Mouse (Mus musculus) heart, adult 9 months (tissue): ENCODE data around the gene Abcg5.

ENCODE experiments used
- DNase-seq, 2 experiments: peaks; one replicate each; pipeline ENCODE4 v3.0.0; 2022; ENCODE audit warnings: low spot score in 2 of 2

Abcg5 gene

DNA sequence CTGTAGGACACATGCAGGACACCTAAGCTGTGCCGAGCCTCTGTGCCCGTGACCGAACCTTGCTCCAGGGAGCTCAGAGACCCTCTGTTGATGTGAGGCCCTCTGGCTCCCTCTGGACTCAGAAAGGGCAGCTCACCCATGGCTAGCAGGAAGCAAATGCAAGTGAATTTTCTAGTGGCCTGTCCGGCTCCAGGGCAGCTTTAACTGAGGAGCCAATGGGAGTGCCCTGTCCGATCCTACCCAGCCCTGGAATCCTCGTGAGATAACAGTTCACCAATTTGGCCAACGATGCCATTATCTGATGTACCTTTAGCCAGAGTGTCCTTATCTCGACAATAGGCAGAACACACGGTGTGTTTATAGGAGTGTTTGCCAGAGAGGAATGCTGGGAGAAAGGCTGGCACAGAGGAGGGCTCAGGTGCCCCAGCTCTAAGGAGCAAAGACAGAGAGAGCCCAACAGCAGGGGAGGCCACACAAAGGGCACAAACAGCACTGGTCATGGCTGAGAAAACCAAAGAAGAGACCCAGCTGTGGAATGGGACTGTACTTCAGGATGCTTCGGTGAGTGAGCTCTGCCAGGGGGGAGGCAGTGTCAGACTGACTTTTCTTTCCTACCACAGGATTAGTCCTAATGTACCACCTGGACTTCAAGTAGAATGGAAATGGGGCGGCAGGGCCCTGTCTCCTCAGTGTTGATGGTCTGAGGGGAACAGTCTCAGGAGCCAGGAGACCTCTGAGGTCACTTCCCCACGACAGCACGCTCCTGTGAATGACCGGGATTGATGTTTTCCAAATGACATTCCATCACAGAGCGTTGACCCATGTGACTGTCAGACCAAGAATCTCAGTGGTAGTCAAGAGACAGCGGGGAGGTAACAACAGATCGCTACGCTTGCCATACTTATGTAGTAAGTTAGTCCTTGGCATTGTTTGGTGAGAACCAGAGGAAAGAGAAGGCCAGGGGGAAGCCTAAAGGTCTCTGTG, at the start of gene Abcg5:
Gene Abcg5 (minus strand): TSS at position 278 of the 984 bp plus-strand sequence.
- no peak for DNase-seq

DNA sequence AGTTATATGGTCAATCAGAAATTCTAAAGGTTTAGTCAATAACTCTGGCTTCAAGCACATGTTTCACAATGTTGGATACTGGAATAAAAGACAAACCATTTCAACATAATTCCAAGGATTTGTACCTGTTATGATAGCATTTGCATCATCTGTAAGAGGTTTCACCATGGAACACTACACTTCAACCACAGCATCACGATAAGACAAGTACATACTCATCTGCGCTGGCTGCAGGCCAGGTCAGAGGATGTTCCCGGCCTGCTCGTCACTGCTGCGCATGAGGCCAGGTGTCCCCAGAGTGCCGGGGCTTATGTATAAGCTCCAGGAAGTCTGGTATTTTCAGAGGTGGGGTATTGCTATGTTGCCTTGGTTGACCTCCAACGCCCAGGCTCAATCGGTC, 49.8 kb upstream of the Abcg5 start:
- DNase-seq, result no peak

DNA sequence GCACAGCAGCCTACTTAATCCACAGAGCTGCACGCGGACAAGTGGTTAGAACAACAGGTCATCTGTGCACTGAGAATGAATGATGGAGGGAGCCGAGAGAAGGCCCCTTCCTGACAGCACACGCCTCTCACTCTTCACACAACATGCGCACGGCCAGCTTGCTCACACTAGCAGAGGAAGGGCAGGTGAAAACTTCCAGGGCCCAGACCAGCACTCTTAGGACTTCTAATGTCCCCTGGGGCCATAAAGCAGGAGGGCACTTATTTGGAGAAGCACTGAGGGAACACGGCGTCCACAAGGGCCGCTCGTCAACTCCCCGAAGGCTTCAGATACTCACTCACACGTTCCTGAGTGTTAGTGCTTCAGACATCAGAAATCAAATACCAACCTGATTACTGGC, 48.5 kb upstream of the Abcg5 start:
- DNase-seq, result no peak

DNA sequence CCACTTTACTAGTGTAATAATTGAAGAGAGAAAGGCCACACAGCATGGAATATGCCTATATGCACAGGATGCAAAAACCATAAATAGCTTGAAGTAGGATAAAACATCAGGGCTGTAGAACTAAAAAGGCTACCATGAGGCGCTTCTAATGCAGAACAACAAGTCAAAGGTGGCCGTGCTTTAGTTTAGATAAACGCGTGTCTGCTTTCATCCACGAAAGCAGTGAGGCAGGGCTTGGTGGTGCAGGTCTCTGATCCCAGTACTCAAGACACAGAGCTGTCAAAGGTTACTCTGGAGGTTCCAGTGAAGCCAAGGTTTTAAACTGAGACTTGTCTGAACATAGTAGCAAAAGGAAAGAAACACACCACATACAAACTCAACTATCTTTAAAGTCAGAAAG, 46.3 kb upstream of the Abcg5 start:
- DNase-seq, result no peak

DNA sequence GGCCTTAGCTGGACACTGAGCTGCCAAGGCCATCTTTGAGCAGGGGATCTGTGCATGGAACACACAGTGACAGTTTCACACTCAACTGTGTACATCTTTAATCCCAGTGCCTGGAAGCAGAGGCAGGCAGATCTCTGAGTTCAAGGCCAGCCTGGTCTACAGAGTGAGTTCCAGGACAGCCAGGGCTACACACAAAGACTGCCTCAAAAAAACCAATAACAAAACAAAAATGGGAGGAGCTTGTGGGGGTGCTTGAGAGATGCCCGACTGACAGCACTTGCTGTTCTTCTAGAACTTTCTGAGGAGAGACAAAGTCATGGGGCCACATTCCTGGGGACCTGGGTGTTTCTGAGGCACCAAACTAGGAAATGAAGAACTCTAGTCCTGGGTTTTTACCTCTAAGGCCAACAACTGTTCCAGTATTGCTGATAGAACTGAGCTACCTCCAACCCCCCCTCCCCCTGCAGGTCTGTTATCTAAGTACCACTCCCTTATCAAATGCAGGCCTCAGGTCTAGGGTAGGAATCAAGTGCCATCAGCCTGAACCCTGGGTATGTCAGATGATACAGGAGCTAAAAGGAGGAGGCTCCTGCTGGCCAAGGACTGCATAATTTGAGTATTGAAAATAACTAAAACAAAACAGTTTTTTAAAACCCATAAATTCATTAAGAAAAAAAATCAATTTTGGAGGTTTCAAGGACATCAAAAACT, 45.5 kb upstream of the Abcg5 start:
- no peak for DNase-seq

DNA sequence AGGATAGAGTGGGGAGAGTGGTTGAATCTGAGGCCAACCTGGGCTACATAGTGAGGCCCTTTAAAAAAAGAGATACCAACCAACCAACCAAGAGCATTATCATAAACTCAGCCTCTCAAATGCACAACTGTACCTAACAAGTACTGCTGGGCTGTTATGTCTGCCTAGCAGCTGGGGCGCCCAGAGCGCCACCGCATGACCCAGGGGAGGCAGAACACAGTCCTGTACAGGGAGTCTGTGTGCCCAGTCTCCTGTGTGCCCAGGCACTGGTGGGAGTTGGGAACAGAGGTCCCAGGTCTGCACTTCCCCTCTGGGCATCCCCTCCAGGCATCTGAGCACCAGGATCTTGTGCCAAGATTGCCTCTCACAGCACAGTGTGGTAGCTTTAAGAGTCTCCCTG, 42.4 kb upstream of the Abcg5 start:
- DNase-seq, result no peak

DNA sequence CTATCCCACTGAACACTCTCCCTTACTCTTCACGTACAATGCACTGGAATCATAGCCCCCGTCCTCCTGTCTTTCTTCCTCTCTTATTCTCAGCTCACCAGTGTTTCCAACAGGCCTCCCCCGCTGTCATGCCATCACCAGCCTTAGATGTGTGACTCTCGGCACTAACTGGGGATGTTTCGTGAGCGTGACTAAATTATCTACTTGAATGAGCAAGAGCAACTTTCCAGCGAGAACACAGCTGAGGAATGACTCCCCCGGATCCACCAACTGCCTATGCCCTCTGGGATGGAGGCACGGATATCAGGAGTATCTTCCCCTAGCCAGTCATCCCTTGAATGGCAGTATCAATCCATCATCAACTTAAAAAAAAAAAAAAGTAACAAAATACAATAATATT, 41.2 kb upstream of the Abcg5 start:
- DNase-seq, result no peak

DNA sequence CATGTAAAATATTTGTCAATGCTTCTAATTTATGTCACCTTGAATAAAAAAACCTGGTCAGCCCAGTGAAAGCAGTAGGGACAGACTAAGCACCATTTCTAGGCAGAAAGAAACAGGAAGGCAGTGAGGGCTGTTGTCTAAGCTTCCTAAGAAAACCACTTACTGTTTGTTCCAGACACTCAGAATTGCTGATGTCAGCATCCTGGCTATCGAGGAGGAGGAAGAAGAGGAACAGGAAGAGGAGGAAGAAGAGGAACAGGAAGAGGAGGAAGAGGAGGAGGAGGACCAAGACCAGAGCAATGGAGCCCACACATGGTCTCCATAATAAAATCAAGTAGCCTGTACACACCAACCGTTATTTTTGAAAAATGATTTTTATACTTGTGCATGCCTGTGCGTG, 36.3 kb upstream of the Abcg5 start:
- no peak for DNase-seq

DNA sequence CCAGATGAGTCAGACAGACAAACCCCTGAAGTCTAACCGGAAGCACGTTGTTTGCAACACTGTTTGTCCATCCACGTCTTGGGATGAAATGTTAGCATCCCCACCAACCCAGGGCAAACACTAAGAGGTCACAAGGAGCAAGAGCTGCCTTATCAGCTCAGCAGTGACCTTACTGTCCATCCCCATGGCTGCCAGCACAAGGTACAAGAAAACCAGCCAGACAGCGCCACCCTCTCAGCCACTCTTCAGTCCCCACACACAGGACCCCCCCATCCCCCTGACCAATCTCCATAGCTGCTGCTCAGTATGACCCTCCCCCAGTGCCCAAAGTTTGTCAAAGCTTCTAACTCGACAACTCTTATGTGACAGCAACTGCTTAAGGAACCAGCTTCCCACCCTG, 34.6 kb upstream of the Abcg5 start:
- no peak for DNase-seq

DNA sequence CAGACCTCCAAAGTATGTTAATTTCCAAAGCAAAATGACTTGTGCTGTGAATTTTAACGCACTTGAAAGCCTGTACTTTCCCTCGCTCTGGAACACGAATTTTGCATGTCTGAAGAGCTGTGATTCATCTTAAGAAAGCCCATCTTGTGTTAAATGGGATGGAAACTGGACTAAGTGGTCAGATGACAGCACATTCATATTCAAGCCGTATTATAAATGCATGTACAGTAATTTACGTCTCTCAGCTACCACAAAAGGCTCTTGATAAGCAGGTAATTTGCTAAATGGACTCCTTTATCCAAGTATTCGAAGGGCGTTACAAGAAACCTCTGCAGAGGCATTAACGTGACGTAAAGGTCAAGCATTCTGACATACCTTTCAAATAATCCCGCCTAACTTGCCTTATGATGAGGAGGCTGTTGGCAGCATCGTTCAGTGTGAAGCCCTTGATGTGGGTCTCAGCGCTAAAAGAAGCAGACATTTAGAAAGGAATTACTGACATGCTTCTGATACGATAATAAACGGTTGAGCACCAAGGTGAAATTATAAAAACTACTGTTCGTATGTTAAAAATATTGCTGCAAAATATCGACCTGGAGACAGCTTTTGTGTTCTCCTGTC, 33.6 kb upstream of the Abcg5 start:
- DNase-seq, result no peak

DNA sequence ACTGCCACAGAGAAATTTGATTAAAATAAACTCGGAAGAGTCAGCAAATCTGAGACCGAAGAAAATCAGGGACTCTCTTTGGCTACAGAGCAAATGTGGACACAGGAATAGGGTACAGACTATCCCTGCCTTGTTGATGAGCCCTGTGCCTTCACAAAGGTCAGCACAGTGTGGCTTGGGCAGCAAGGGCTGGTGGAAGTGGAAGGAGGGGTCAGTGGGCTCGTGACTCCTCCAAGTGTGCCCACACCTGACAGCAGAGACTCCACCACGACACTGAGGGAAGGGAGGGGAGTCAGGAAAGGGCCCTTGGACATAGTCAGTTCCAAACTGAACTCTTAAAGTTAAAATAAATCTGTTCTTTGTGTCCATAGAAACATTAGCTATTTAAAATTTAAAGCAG, 32.1 kb upstream of the Abcg5 start:
- DNase-seq, result no peak

DNA sequence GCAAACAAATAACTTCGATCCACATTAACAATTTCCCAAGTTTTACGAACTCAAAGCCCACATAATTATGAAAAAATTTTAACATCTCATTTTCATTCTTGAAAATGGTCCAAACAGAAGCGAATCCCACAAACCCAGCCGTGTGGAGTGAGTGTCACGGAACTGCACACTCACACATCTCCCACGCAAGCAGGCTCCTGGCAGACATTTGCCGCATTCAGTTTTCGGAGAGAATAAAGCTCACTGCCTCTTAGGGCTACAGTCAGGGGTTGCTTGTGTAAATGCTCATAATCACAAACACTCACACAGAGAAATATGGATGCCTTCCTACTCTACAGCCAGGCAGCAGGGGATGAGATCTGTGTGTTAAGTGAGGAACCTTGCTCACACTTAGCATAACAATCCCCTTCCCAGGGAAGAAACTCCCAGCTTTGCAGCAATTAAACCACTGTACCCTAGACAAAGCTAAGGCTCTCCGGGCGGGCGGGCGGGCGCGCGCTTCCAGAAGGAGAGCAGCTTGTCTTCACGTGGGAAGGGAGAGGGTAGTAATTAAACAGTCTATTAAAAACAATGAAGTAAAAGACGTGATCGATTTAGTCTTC, 30.9 kb upstream of the Abcg5 start:
- DNase-seq, result no peak

DNA sequence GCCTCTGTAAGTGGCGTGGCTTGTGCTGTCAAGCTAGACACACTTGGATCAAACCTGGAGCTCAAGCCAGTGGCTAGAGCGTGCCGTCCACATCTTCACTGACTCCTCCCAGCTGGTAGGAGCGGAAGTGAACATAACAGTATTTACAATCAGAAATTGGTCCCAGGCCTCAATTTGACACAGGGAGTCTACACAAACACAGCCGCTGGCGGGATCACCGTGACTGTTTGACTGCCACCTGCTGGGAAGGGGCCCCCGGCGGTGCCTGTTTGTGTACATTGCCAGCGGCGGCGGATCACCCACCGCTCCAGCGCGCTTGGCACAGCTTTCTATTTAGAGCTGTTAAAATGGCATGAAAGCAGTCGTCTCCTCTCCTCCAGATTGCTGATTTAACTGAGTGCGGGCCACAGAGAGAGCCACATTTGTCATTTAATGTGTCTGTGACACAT, 26.6 kb upstream of the Abcg5 start:
- no peak for DNase-seq

DNA sequence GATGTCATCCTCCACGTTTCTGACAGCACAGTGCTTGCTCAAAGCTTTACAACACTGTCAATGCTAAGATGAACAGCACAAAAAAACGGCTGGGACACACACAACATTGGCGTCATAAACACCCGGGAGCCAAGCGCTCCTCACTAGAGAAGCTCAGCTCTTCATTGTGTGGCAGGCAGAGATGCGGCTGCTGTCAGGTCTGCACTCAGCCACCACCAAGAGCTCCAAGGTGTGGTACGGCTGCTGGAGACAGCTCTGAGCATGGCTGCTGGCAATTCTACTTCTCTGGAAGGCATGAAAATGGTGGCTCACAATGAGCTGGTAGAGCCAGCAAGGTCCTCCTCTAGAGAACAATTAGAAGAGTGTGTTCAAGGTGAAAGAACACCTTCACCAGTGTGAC, 26.0 kb upstream of the Abcg5 start:
- DNase-seq, result no peak

DNA sequence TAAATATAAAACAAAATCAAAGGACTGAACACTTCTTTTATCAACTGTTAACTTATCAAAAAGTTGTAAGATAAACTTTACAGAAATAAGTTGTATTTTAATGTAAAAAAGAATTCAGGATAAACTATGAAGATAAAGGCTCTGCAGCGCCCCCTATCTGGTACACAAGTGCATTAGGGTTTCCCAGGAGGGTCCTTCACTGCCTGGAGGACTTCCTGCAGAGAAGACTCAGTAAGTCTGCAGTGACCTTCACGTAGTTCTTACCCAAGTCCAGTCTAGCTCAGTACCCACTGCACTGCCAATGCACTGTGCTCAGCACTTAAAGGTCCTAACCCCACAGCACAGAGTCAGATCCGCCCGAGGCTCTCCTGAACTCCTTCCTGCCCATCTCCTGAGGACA, 24.6 kb upstream of the Abcg5 start:
- DNase-seq, result no peak

DNA sequence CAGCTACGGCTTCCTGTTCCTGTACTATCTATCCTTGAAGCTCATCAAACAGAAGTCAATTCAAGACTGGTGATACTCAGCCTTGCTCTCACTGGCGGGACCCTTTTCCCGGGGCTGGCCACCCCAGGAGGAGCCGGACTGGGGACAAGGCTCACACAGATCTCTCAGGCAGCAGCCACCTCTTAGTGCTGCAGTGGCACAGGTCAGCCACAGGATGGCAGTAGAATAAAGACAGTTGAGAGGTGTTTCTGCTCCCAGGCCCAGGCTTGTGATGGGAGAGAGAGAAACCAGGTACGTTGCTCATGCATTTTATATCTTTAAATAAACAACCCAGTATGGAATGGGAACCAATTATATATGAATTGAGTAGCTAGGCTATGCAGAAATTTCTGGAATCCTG, 15.9 kb upstream of the Abcg5 start:
- peak in 1 of 2 experiments; percentile 20 for DNase-seq

DNA sequence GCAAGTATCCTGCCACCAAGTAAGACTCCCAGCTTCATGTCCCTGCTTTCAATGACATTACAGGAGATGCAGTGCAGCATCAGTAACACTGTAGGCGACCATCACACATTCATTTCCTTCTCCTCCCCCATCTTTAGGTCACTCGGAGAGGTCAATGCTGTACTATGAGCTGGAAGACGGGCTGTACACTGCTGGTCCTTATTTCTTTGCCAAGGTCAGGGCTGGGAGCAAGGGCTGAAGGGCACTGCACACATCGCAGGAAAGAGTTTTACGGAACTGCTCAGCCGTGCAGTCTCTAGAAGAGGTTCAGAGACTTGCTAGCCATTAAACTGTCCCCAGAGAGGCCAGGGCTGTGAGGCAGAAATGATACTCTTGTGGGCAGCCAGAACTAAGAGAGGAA, 13.7 kb upstream of the Abcg5 start:
- DNase-seq, result no peak

DNA sequence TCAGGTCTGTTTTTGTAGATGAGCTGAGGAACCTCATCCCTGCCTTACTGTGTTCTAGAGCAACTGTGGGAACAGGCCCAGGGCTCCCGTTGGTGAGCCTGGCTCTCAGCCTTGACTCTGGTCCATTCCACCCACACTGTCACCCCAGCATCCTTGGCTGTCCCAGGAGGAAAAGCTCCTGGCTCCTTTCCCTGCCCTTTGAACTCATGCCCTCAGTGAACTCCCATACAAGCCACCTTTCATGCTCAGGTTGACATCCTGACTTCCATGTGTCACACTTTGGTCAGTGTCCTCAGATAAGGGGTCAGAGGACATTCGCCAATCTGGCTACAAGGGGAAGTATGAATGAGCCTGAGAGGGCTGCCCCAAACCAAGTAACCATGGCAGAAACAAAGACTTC, 10.9 kb upstream of the Abcg5 start:
- DNase-seq, result no peak

DNA sequence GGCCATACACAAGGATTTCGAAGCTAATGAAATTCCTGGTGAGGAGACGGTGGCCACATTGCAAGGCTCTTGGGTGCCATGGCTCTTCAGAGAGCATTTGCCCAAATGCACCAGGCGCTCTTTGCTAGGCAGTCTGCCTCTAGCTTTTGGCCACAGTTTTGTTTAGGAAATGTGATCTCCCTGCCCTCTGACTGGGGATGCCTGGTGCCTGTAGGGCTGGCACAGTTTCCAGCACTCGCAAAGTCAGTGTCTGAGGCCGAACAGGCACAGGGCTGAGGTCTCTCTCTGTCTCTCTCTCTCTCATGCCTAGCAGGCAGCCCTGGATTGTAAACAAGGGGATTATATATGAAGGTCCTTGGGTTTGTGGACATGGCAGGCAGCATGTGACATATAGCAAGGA, 7.3 kb upstream of the Abcg5 start:
- no peak for DNase-seq

DNA sequence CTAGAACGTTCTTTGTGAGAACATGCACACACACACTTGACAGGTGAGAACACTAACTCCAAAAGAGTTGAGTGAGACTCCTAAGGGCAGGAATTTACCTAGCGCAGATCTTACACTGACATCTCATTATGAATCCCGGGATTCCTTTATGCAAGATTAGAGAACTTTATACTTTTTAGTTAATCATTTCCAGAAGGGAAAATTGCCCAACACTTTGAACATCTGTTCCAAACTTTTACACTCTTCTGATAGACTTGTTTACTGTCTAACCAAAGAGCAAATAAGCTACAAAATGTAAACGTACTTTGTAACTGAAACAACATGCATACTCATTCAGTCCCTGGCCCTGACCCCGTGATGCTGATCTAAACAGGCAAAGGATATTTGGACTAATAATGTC, 6.5 kb upstream of the Abcg5 start:
- DNase-seq, result no peak

DNA sequence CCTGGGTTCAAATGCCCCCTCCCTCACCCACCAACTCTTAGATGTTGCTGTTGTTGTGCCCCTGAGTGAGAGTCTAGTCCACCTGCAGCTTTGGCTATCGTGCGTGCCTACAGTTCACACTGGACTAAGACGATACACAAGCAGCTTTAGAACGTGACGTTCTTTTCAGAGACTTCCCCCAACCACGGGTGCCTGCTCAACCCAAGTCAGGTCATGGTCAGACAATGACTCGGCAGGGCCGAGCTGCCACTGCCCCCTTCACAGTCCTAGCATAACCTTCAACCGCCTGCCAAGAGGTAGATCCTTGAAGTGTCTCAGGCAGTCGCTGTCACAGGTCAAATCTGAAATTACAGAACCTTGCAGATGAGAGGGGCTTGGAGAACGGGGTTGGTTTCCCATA, 6.0 kb upstream of the Abcg5 start:
- no peak for DNase-seq

DNA sequence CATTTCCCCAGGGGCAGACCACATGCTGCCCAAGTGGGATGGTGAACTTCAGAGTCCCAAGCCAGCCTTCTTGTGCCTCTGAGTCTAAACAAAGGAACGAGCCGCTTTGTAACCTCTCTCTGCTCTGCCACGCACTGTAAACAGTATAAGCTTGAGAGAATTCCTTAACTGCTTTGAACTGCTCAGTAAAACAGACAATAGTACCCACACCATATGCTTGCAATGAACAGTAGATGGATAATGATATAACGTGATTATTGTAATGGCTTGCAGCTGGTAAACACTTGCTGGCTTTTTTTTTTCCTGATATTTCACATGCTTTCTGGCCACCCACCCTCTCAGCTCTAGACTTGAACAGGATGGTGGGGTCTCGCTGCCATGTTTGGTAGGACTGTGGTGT, 5.2 kb upstream of the Abcg5 start:
- DNase-seq, result no peak
